Mouse (Mus musculus): Measurements from ENCODE around the gene Egfl7. TPM values are rescaled to one million over a fixed set of nuclear protein-coding genes. Genes with fewer than 3 reads are reported as not detected.

The Egfl7 gene
- 61.1 and 96.8 TPM in 2 replicates for polyA plus RNA-seq (2012; rRNA removed)

DNA sequence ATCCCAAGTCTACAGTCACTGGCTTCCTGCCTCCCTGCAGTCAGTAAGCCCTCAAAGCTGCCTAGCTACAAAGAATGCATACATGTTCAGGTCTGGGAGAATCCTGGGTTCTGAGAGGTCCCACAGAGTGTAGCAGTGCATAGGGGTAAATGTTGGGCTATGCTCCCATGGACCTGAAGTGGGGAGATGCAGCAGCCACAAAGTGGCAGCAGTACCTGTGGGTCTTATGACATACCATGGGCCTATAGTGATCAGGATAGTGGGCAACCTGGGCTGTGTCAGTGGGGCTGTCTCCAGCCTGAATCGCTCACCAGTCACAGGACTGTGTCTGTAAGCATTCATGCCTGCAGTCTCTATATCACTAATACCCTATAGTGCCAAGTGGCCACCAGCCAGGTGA is at the start of gene Egfl7:
Gene Egfl7 (plus strand): TSS at position 301 of the 400 bp plus-strand sequence.
- TF ChIP-seq CTCF (IDR thresholded peaks at IDR 0.05; ENCODE audit: extremely low read depth, insufficient read length, insufficient replicate concordance, low read depth, low read length) (no peak), POLR2A (IDR thresholded peaks at IDR 0.05; ENCODE audit: low read depth, low read length) (no peak)
- Histone ChIP-seq H3K4me1 (ENCODE audit: control insufficient read depth, insufficient read depth, insufficient read length, low read length) (no peaks in the 10 kb centered on the region), H3K4me3 (ENCODE audit: low read depth, low read length) (no peak within 1 kb of the TSS), H3K27me3 (ENCODE audit: control insufficient read depth, insufficient read depth, low read length) (no peaks in the 10 kb centered on the region), H3K36me3 (ENCODE audit: control insufficient read depth, insufficient read depth, low read length) (no peaks in the 10 kb centered on the region), H3K27ac (ENCODE audit: insufficient read depth, low read depth, low read length) (peak within 1 kb of the TSS; percentile 24; the same call in 1 of the 2 replicates)
- 89% methylated on average over 1 of the region's 1 CpGs for WGBS

DNA sequence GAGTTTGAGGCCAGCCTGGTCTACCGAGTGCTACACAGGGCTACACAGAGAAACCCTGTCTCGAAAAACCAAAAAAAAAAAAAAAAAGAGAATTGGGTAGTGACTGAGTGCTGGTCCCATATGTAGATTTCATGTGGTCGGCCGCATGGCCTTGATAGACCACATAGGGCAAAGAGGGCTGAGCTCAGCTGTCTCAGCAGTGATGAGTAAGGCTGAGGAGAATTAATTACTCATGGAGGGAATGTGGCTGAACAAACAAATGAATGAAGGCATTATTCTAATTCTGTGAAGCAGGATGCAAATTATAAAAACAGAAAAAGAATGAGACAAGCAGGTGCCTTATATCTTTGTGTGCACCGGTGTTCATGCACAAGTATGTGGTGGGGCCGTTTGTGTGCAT is 48.0 kb upstream of the Egfl7 start:
- Histone ChIP-seq H3K27me3 (ENCODE audit: control insufficient read depth, insufficient read depth, low read length) (no peaks in the 10 kb centered on the region), H3K27ac (ENCODE audit: insufficient read depth, low read depth, low read length) (no peak overlapping the region), H3K36me3 (ENCODE audit: control insufficient read depth, insufficient read depth, low read length) (no peaks in the 10 kb centered on the region), H3K4me3 (ENCODE audit: low read depth, low read length) (no peak overlapping the region), H3K4me1 (ENCODE audit: control insufficient read depth, insufficient read depth, insufficient read length, low read length) (peaks cover 5% of the 10 kb centered on the region)
- 82% methylated on average over 6 of the region's 6 CpGs for WGBS
- no peak for TF ChIP-seq CTCF (IDR thresholded peaks at IDR 0.05; ENCODE audit: extremely low read depth, insufficient read length, insufficient replicate concordance, low read depth, low read length)
- no peak for TF ChIP-seq POLR2A (IDR thresholded peaks at IDR 0.05; ENCODE audit: low read depth, low read length)

GRCm38 (mm10) chr2:26533249-26533648 is 46.6 kb upstream of the Egfl7 start:
- Histone ChIP-seq H3K27ac (ENCODE audit: insufficient read depth, low read depth, low read length) (no peak overlapping the region), H3K36me3 (ENCODE audit: control insufficient read depth, insufficient read depth, low read length) (no peaks in the 10 kb centered on the region), H3K27me3 (ENCODE audit: control insufficient read depth, insufficient read depth, low read length) (no peaks in the 10 kb centered on the region), H3K4me3 (ENCODE audit: low read depth, low read length) (no peak overlapping the region), H3K4me1 (ENCODE audit: control insufficient read depth, insufficient read depth, insufficient read length, low read length) (peaks cover 5% of the 10 kb centered on the region)
- TF ChIP-seq CTCF (IDR thresholded peaks at IDR 0.05; ENCODE audit: extremely low read depth, insufficient read length, insufficient replicate concordance, low read depth, low read length) (no peak), POLR2A (IDR thresholded peaks at IDR 0.05; ENCODE audit: low read depth, low read length) (no peak)
- 9% methylated on average over 5 of the region's 5 CpGs for WGBS

DNA sequence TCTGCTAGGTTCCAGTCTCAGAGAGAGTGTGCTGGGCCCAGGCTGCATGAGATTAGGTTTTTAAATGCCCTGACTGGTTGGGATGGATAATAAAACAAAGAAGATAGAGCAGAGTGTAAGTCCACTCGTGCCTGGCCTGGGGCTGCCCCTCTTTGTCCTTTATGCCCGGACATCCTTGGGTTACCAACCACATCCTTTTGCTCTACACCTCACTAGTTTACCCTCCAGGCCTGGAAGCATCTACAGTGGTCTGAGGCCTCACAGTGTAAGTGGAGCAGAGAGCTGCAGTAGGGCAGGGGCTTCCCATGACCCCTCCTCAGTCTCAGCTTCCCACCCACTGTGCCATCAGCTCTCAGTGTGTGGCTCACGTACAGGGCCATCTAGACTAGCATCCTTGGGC is 45.7 kb upstream of the Egfl7 start:
- Histone ChIP-seq H3K4me1 (ENCODE audit: control insufficient read depth, insufficient read depth, insufficient read length, low read length) (peaks cover 5% of the 10 kb centered on the region), H3K27ac (ENCODE audit: insufficient read depth, low read depth, low read length) (no peak overlapping the region), H3K36me3 (ENCODE audit: control insufficient read depth, insufficient read depth, low read length) (no peaks in the 10 kb centered on the region), H3K4me3 (ENCODE audit: low read depth, low read length) (no peak overlapping the region), H3K27me3 (ENCODE audit: control insufficient read depth, insufficient read depth, low read length) (no peaks in the 10 kb centered on the region)
- 62% methylated on average over 3 of the region's 3 CpGs for WGBS
- TF ChIP-seq POLR2A (IDR thresholded peaks at IDR 0.05; ENCODE audit: low read depth, low read length) (no peak), CTCF (IDR thresholded peaks at IDR 0.05; ENCODE audit: extremely low read depth, insufficient read length, insufficient replicate concordance, low read depth, low read length) (no peak)

DNA sequence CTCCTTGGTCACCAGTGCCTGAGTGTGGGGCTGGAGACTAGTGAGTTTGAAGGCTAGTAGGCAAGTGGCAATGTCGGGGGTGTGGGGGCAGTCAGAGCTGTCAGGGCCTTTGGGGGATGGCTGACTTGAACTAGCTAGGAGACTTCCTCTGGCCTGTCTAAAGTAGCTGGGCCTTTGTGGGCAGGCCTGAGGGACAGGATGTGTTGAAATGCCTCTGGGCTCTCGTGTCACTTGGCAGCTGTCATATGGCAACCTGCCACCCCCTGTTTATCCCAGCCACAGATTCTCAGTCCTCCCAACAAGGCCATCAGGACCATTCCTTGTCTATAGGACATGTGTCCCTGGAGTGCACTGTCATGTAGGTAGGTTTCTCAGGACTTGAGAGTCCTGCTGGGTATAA is 45.2 kb upstream of the Egfl7 start:
- 38% methylated on average over 2 of the region's 2 CpGs for WGBS
- H3K4me1 ChIP-seq (ENCODE audit: control insufficient read depth, insufficient read depth, insufficient read length, low read length): peaks cover 5% of the 10 kb centered on the region
- no peaks in the 10 kb centered on the region for H3K27me3 ChIP-seq (ENCODE audit: control insufficient read depth, insufficient read depth, low read length)
- no peak overlapping the region for H3K4me3 ChIP-seq (ENCODE audit: low read depth, low read length)
- no peak overlapping the region for H3K27ac ChIP-seq (ENCODE audit: insufficient read depth, low read depth, low read length)
- no peak for TF ChIP-seq CTCF (IDR thresholded peaks at IDR 0.05; ENCODE audit: extremely low read depth, insufficient read length, insufficient replicate concordance, low read depth, low read length)
- no peak for TF ChIP-seq POLR2A (IDR thresholded peaks at IDR 0.05; ENCODE audit: low read depth, low read length)
- no peaks in the 10 kb centered on the region for H3K36me3 ChIP-seq (ENCODE audit: control insufficient read depth, insufficient read depth, low read length)

- WGBS: 91% methylated on average over 4 of the region's 4 CpGs
Observed at GRCm38 (mm10) chr2:26535517-26536045, 44.2 kb upstream of the Egfl7 start.

GRCm38 (mm10) chr2:26539516-26539915 is 40.3 kb upstream of the Egfl7 start:
- Histone ChIP-seq H3K36me3 (ENCODE audit: control insufficient read depth, insufficient read depth, low read length) (no peaks in the 10 kb centered on the region), H3K27me3 (ENCODE audit: control insufficient read depth, insufficient read depth, low read length) (no peaks in the 10 kb centered on the region), H3K4me1 (ENCODE audit: control insufficient read depth, insufficient read depth, insufficient read length, low read length) (peaks cover 15% of the 10 kb centered on the region), H3K27ac (ENCODE audit: insufficient read depth, low read depth, low read length) (no peak overlapping the region), H3K4me3 (ENCODE audit: low read depth, low read length) (no peak overlapping the region)
- no peak for TF ChIP-seq POLR2A (IDR thresholded peaks at IDR 0.05; ENCODE audit: low read depth, low read length)
- WGBS: 34% methylated on average over 2 of the region's 2 CpGs

More at GRCm38 (mm10) chr2:26535517-26536045, 44.2 kb upstream of the Egfl7 start:
- H3K27me3 ChIP-seq (ENCODE audit: control insufficient read depth, insufficient read depth, low read length): no peaks in the 10 kb centered on the region
- no peak overlapping the region for H3K27ac ChIP-seq (ENCODE audit: insufficient read depth, low read depth, low read length)
- H3K4me3 ChIP-seq (ENCODE audit: low read depth, low read length): no peak overlapping the region
- H3K4me1 ChIP-seq (ENCODE audit: control insufficient read depth, insufficient read depth, insufficient read length, low read length): peaks cover 8% of the 10 kb centered on the region
- TF ChIP-seq CTCF (IDR thresholded peaks at IDR 0.05; ENCODE audit: extremely low read depth, insufficient read length, insufficient replicate concordance, low read depth, low read length) (no peak), POLR2A (IDR thresholded peaks at IDR 0.05; ENCODE audit: low read depth, low read length) (no peak)
- H3K36me3 ChIP-seq (ENCODE audit: control insufficient read depth, insufficient read depth, low read length): no peaks in the 10 kb centered on the region

Measured in small intestine, adult 2 months (tissue).